Mouse (Mus musculus): ENCODE results near the gene Plscr2. TPM values are rescaled to one million over a fixed set of nuclear protein-coding genes. Genes with fewer than 3 reads are reported as not detected.

Gene Plscr2
- polyA plus RNA-seq, 1 experiment: not detected

GRCm38 (mm10) chr9:92326813-92327212, 51.4 kb downstream of the Plscr2 start:
- H3K4me3 ChIP-seq (replicated peaks): no peak overlapping the region
- H3K36me3 ChIP-seq (ENCODE audit: control insufficient read depth): no peaks in the 10 kb centered on the region
- no peaks in the 10 kb centered on the region for H3K9me3 ChIP-seq (ENCODE audit: control insufficient read depth, low read length)
- H3K4me1 ChIP-seq (ENCODE audit: control insufficient read depth): no peaks in the 10 kb centered on the region
- H3K27me3 ChIP-seq (ENCODE audit: control insufficient read depth): no peaks in the 10 kb centered on the region
- TF ChIP-seq TAL1 (IDR thresholded peaks at IDR 0.05; ENCODE audit: low read length): no peak
- no peak for TF ChIP-seq GATA1 (IDR thresholded peaks at IDR 0.05; ENCODE audit: low read length)

- TF ChIP-seq TAL1 (IDR thresholded peaks at IDR 0.05; ENCODE audit: low read length) (no peak), GATA1 (IDR thresholded peaks at IDR 0.05; ENCODE audit: low read length) (no peak)
- H3K4me3 ChIP-seq (replicated peaks): no peak overlapping the region
- no peaks in the 10 kb centered on the region for H3K9me3 ChIP-seq (ENCODE audit: control insufficient read depth, low read length)
- no peaks in the 10 kb centered on the region for H3K4me1 ChIP-seq (ENCODE audit: control insufficient read depth)
- no peaks in the 10 kb centered on the region for H3K27me3 ChIP-seq (ENCODE audit: control insufficient read depth)
- H3K36me3 ChIP-seq (ENCODE audit: control insufficient read depth): no peaks in the 10 kb centered on the region
Measured at GRCm38 (mm10) chr9:92331383-92331782, 56.0 kb downstream of the Plscr2 start.

DNA sequence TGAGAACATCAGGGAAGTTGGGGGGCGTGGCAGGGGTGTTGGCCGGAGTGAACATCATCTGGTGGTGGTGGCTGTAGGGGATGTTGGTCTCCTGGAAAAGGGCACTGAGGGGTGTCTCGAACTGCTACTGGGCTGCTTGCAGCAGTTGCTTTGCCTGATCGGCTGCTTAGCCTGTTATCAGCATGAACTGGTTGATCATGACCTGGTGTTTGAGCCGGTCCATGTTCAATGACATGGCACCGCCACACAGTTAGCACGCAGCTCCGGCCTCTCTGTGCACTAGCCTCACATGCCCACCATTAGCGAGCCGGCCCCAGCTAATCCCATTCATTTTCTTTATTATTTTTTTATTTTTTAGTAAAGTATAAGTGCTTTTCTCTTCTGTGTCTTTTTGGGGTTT, 59.4 kb downstream of the Plscr2 start:
- H3K4me3 ChIP-seq (replicated peaks): no peak overlapping the region
- no peaks in the 10 kb centered on the region for H3K27me3 ChIP-seq (ENCODE audit: control insufficient read depth)
- H3K4me1 ChIP-seq (ENCODE audit: control insufficient read depth): no peaks in the 10 kb centered on the region
- H3K36me3 ChIP-seq (ENCODE audit: control insufficient read depth): no peaks in the 10 kb centered on the region
- H3K9me3 ChIP-seq (ENCODE audit: control insufficient read depth, low read length): no peaks in the 10 kb centered on the region
- TF ChIP-seq TAL1 (IDR thresholded peaks at IDR 0.05; ENCODE audit: low read length) (no peak), GATA1 (IDR thresholded peaks at IDR 0.05; ENCODE audit: low read length) (no peak)

DNA sequence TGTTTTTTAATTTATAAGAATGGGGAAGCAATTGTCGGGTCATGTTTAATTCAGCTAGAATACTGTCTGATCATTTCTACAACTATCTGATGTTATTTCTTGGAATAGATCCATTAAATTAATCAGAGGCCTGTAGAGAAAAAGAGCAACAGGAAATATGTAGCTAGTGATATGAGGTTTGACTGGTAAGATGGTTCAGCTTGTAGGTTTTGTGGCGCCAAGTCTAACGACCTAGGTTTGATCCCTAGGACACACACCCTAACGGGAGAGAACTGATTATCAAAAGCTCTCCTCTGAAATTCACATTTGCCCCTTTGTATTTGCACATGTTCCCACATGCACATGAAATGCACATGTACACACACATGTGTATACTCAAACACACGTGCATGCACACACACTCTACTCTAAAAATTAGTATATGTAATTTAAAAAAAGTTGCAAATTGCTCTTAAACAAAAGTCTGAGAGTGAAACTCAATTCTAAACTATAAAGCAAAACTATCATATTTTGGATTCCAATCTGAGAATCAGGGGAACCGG, 59.9 kb downstream of the Plscr2 start:
- no peaks in the 10 kb centered on the region for H3K4me1 ChIP-seq (ENCODE audit: control insufficient read depth)
- no peaks in the 10 kb centered on the region for H3K36me3 ChIP-seq (ENCODE audit: control insufficient read depth)
- no peaks in the 10 kb centered on the region for H3K27me3 ChIP-seq (ENCODE audit: control insufficient read depth)
- no peaks in the 10 kb centered on the region for H3K9me3 ChIP-seq (ENCODE audit: control insufficient read depth, low read length)
- H3K4me3 ChIP-seq (replicated peaks): no peak overlapping the region
- TF ChIP-seq GATA1 (IDR thresholded peaks at IDR 0.05; ENCODE audit: low read length): no peak
- no peak for TF ChIP-seq TAL1 (IDR thresholded peaks at IDR 0.05; ENCODE audit: low read length)

DNA sequence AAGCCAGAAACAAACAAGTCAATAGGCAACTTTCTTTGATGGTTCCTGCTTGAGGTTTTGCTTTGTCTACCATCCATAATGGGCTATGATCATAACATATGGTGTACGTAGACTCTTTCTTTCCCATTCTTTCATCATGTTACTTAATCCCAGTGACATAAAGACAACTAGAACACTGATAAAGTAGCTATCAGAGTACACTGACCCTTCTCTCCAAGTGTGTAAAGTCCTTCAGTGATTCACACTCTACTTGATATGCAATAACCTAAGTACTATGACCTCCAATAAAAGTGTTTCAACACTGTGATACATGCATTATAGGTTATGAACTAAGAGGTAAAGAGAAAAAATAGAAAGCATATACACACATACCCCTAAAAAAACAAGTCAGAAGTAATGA, 61.7 kb downstream of the Plscr2 start:
- H3K27me3 ChIP-seq (ENCODE audit: control insufficient read depth): no peaks in the 10 kb centered on the region
- no peaks in the 10 kb centered on the region for H3K4me1 ChIP-seq (ENCODE audit: control insufficient read depth)
- H3K36me3 ChIP-seq (ENCODE audit: control insufficient read depth): no peaks in the 10 kb centered on the region
- no peak overlapping the region for H3K4me3 ChIP-seq (replicated peaks)
- TF ChIP-seq TAL1 (IDR thresholded peaks at IDR 0.05; ENCODE audit: low read length) (no peak), GATA1 (IDR thresholded peaks at IDR 0.05; ENCODE audit: low read length) (no peak)
- H3K9me3 ChIP-seq (ENCODE audit: control insufficient read depth, low read length): no peaks in the 10 kb centered on the region

- Histone ChIP-seq H3K9me3 (ENCODE audit: control insufficient read depth, low read length) (no peaks in the 10 kb centered on the region), H3K27me3 (ENCODE audit: control insufficient read depth) (no peaks in the 10 kb centered on the region), H3K36me3 (ENCODE audit: control insufficient read depth) (no peaks in the 10 kb centered on the region), H3K4me1 (ENCODE audit: control insufficient read depth) (no peaks in the 10 kb centered on the region), H3K4me3 (replicated peaks) (no peak overlapping the region)
- TF ChIP-seq GATA1 (IDR thresholded peaks at IDR 0.05; ENCODE audit: low read length) (no peak), TAL1 (IDR thresholded peaks at IDR 0.05; ENCODE audit: low read length) (no peak)
Measured at GRCm38 (mm10) chr9:92337661-92338060, 62.3 kb downstream of the Plscr2 start.

- Histone ChIP-seq H3K4me3 (replicated peaks) (no peak overlapping the region), H3K4me1 (ENCODE audit: control insufficient read depth) (no peaks in the 10 kb centered on the region), H3K27me3 (ENCODE audit: control insufficient read depth) (no peaks in the 10 kb centered on the region), H3K36me3 (ENCODE audit: control insufficient read depth) (no peaks in the 10 kb centered on the region), H3K9me3 (ENCODE audit: control insufficient read depth, low read length) (no peaks in the 10 kb centered on the region)
- TF ChIP-seq TAL1 (IDR thresholded peaks at IDR 0.05; ENCODE audit: low read length): no peak
- no peak for TF ChIP-seq GATA1 (IDR thresholded peaks at IDR 0.05; ENCODE audit: low read length)
Measured at GRCm38 (mm10) chr9:92338954-92339353, 63.6 kb downstream of the Plscr2 start.

Other genes starting within 250 kb of the Plscr2 start
- not detected in 2 replicates for gene Plscr5, start 82.7 kb upstream of the Plscr2 start, polyA plus RNA-seq (2012)
- 0.11 and 0.24 TPM in 2 replicates for gene Plscr1, start 25.9 kb upstream of the Plscr2 start, polyA plus RNA-seq (2012)
- gene 1700057G04Rik, start 33.8 kb downstream of the Plscr2 start, polyA plus RNA-seq (2012): not detected in 2 replicates
- gene Plscr4, start 181.8 kb downstream of the Plscr2 start, polyA plus RNA-seq (2012): not detected in 2 replicates

Measured in erythroblast, embryonic 14.5 days (primary cell).